ENCODE assay signal across 8 mouse cellular contexts in the genomic region with DNA sequence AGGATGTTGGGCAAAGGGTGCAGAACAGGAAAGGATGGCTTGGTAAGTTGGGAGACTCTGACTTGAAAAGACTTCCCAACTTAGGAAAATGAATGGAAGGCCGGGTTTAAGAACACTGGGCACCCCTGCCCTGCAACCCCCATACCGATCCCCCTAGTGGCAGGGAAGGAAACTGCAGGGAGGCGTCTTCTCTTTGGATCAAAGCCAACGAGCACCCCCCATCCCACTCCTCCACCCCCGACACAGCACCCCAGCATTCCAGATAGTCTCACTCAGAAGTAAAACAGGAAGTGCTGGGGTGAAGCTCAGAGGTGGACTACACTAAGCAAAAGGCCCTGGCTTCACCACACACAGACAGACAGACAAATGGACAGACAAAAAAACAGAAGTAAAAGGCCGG.
DNase-seq lines count a peak whose midpoint lies in the region; ATAC-seq lines count a peak whose summit lies in the region.

No protein-coding gene starts in this region.

- DNase-seq in CD4-positive, CD25-positive, alpha-beta regulatory T cell, adult 2 months (ENCODE audit: low read depth, low spot score): peak; percentile 58
- DNase-seq in kidney, postnatal 4 days: peak; percentile 60 to 63
- DNase-seq in kidney, adult 8-10 months: no peak
- peak; percentile 70 for DNase-seq in R1 (ENCODE audit: low read depth, low spot score)
- DNase-seq in naive thymus-derived CD4-positive, alpha-beta T cell, adult 2 months (ENCODE audit: low read depth): peak; percentile 60
- DNase-seq in ovary, postnatal 10 days (ENCODE audit: low spot score): no peak
- DNase-seq in right cerebral cortex, postnatal 10 days (ENCODE audit: low spot score in 2 of 2): no peak

- ATAC-seq in CD4-positive, CD25-positive, alpha-beta regulatory T cell, adult 4 months: no peak

Comparison
In these comparisons a context has a peak if more than half of its experiments do, and no peak if none do; other contexts are left out.
1. DNase-seq: peak in CD4-positive, CD25-positive, alpha-beta regulatory T cell, adult 2 months (single experiment), kidney, postnatal 4 days (2 of 2), R1 (single experiment) and naive thymus-derived CD4-positive, alpha-beta T cell, adult 2 months (single experiment); none in kidney, adult 8-10 months (0 of 2), ovary, postnatal 10 days (single experiment) and right cerebral cortex, postnatal 10 days (0 of 2).